Mouse (Mus musculus) MEL (cell line): ENCODE measurements around the gene Gm11027. TPM values are rescaled to one million over a fixed set of nuclear protein-coding genes. Genes with fewer than 3 reads are reported as not detected.
"Not testable (repeated sequence)": the region's sequence is repeated elsewhere in the genome, so short reads cannot be mapped to it uniquely, and the experiment has no call there.

Experiments
- DNase-seq: peaks from one replicate; pipeline ENCODE4 v3.0.0; 2011; ENCODE audit warnings: low read depth, low spot score
- H3K27ac ChIP-seq: 2 replicates; pipeline ENCODE4 v1.5.1; 2012; ENCODE audit warnings: low read depth, mild to moderate bottlenecking, control low read depth, low read length, moderate library complexity; ENCODE audit not compliant: control insufficient read depth
- H3K27me3 ChIP-seq, 2 experiments: fragments of 150-350 bp in 1 of 2; sonication (generic) in 1 of 2; 2 replicates each; pipeline ENCODE4 v1.6.1; 2012; ENCODE audit warnings: low read length in 2 of 2, mild to moderate bottlenecking in 2 of 2, improper control_type of control experiment in 1 of 2, moderate library complexity in 1 of 2; ENCODE audit not compliant: insufficient read depth in 2 of 2, control insufficient read depth in 1 of 2
- H3K36me3 ChIP-seq, 2 experiments: 2 replicates each; pipeline ENCODE4 v1.6.1; 2012 to 2014; ENCODE audit warnings: low read length in 2 of 2, improper control_type of control experiment in 1 of 2, inconsistent platforms in 1 of 2, mild to moderate bottlenecking in 1 of 2; ENCODE audit not compliant: insufficient read depth in 2 of 2, control insufficient read depth in 1 of 2
- H3K4me1 ChIP-seq, 2 experiments: fragments of 150-350 bp in 1 of 2; sonication (generic) in 1 of 2; 2 replicates each; pipeline ENCODE4 v1.6.1; 2012; ENCODE audit warnings: low read length in 2 of 2, improper control_type of control experiment in 1 of 2, mild to moderate bottlenecking in 1 of 2; ENCODE audit not compliant: insufficient read depth in 2 of 2, control insufficient read depth in 1 of 2
- H3K4me3 ChIP-seq, 2 experiments: fragments of 150-350 bp in 1 of 2; sonication (generic) in 1 of 2; 2 replicates each; pipeline ENCODE4 v1.5.1; 2012; ENCODE audit warnings: low read depth in 2 of 2, low read length in 2 of 2, mild to moderate bottlenecking in 2 of 2, moderate library complexity in 2 of 2, control low read depth in 1 of 2, improper control_type of control experiment in 1 of 2; ENCODE audit not compliant: control insufficient read depth in 1 of 2, insufficient read depth in 1 of 2
- H3K79me2 ChIP-seq: 2 replicates; pipeline ENCODE4 v1.6.1; 2012; ENCODE audit warnings: mild to moderate bottlenecking, low read length, moderate library complexity; ENCODE audit not compliant: control insufficient read depth, poor library complexity, insufficient read depth
- H3K9ac ChIP-seq: 2 replicates; pipeline ENCODE4 v1.6.1; 2012; ENCODE audit warnings: low read depth, mild to moderate bottlenecking, control low read depth, low read length, moderate library complexity; ENCODE audit not compliant: control insufficient read depth, poor library complexity, severe bottlenecking
- H3K9me3 ChIP-seq: fragments of 150-350 bp; sonication (generic); replicated peaks from 2 replicates; pipeline ENCODE4 v1.6.1; 2012; ENCODE audit warnings: mild to moderate bottlenecking, low read length, improper control_type of control experiment, moderate library complexity; ENCODE audit not compliant: insufficient read depth
- CHD2 ChIP-seq: IDR thresholded peaks from 2 replicates; pipeline ENCODE4 v1.6.1; 2011; ENCODE audit warnings: low read length, improper control_type of control experiment
- CTCF ChIP-seq, 3 experiments: IDR thresholded peaks in 2 of 3; conservative IDR thresholded peaks in 1 of 3; 2 replicates each; pipeline ENCODE4 v1.5.1; 2011 to 2012; ENCODE audit warnings: low read length in 3 of 3, low read depth in 2 of 3, mild to moderate bottlenecking in 2 of 3, improper control_type of control experiment in 1 of 3, inconsistent platforms in 1 of 3, mixed read lengths in 1 of 3, moderate library complexity in 1 of 3; ENCODE audit not compliant: control insufficient read depth in 1 of 3, insufficient read depth in 1 of 3, poor library complexity in 1 of 3, severe bottlenecking in 1 of 3
- E2F4 ChIP-seq: IDR thresholded peaks from 2 replicates; pipeline ENCODE4 v1.6.1; 2011; ENCODE audit warnings: low read depth, low read length, improper control_type of control experiment, borderline replicate concordance
- GABPA ChIP-seq: IDR thresholded peaks from 2 replicates; pipeline ENCODE4 v1.6.1; 2012; ENCODE audit warnings: low read depth, mild to moderate bottlenecking, inconsistent platforms, low read length, improper control_type of control experiment, moderate library complexity
- HCFC1 ChIP-seq: IDR thresholded peaks from 2 replicates; pipeline ENCODE4 v1.6.1; 2012; ENCODE audit warnings: low read depth, mild to moderate bottlenecking, inconsistent platforms, low read length, improper control_type of control experiment, moderate library complexity
- MAX ChIP-seq: IDR thresholded peaks from 2 replicates; pipeline ENCODE4 v1.6.1; 2011; ENCODE audit warnings: low read length, improper control_type of control experiment
- MEF2A ChIP-seq: IDR thresholded peaks from 2 replicates; pipeline ENCODE4 v1.6.1; 2014; ENCODE audit warnings: low read depth, mild to moderate bottlenecking, inconsistent platforms, low read length, improper control_type of control experiment; ENCODE audit not compliant: poor library complexity, insufficient replicate concordance, severe bottlenecking; ENCODE audit errors: extremely low read depth
- MYB ChIP-seq: IDR thresholded peaks from 2 replicates; pipeline ENCODE4 v1.6.1; 2011; ENCODE audit warnings: mild to moderate bottlenecking, low read depth, low read length, improper control_type of control experiment
- MYC ChIP-seq: IDR thresholded peaks from 2 replicates; pipeline ENCODE4 v1.6.1; 2011; ENCODE audit warnings: low read depth, mild to moderate bottlenecking, low read length, improper control_type of control experiment, moderate library complexity
- NRF1 ChIP-seq: IDR thresholded peaks from 2 replicates; pipeline ENCODE4 v1.6.1; 2014; ENCODE audit warnings: low read depth, mild to moderate bottlenecking, inconsistent platforms, low read length, improper control_type of control experiment, moderate library complexity; ENCODE audit not compliant: poor library complexity, insufficient read depth, severe bottlenecking
- POLR2AphosphoS2 ChIP-seq: IDR thresholded peaks from 2 replicates; pipeline ENCODE4 v1.6.1; 2011; ENCODE audit warnings: low read length, improper control_type of control experiment
- POLR2AphosphoS5 ChIP-seq: IDR thresholded peaks from 2 replicates; pipeline ENCODE4 v1.6.1; 2012; ENCODE audit warnings: low read depth, borderline replicate concordance, mild to moderate bottlenecking, inconsistent platforms, low read length, moderate library complexity, mixed read lengths
- RCOR1 ChIP-seq: IDR thresholded peaks from 2 replicates; pipeline ENCODE4 v1.6.1; 2012; ENCODE audit warnings: low read depth, mild to moderate bottlenecking, inconsistent platforms, low read length, improper control_type of control experiment
- SIN3A ChIP-seq: IDR thresholded peaks from 2 replicates; pipeline ENCODE4 v1.6.1; 2012; ENCODE audit warnings: low read length, improper control_type of control experiment, inconsistent platforms
- SMC3 ChIP-seq: IDR thresholded peaks from 2 replicates; pipeline ENCODE4 v1.6.1; 2011; ENCODE audit warnings: low read depth, low read length, improper control_type of control experiment
- UBTF ChIP-seq: IDR thresholded peaks from 2 replicates; pipeline ENCODE4 v1.6.1; 2012; ENCODE audit warnings: low read depth, mild to moderate bottlenecking, inconsistent platforms, low read length, improper control_type of control experiment, moderate library complexity, borderline replicate concordance; ENCODE audit not compliant: insufficient read depth
- USF1 ChIP-seq: IDR thresholded peaks from 2 replicates; pipeline ENCODE4 v1.6.1; 2014; ENCODE audit warnings: low read depth, mild to moderate bottlenecking, inconsistent platforms, low read length, improper control_type of control experiment, moderate library complexity
- ZKSCAN1 ChIP-seq: IDR thresholded peaks from 2 replicates; pipeline ENCODE4 v1.6.1; 2012; ENCODE audit warnings: low read depth, mild to moderate bottlenecking, inconsistent platforms, low read length, improper control_type of control experiment, moderate library complexity
- polyA plus RNA-seq, 2 experiments: library from polyadenylated mRNA; stranded (reverse) in 1 of 2; unstranded in 1 of 2; fragments of >175 nt in 1 of 2; fragments of >200 nt in 1 of 2; gene quantifications; 2 replicates each; pipeline versions ENCODE4 v1.2.1 to v1.2.4; 2012; ENCODE audit warnings: low replicate concordance in 2 of 2, low read depth in 1 of 2; ENCODE audit not compliant: insufficient read length in 2 of 2, insufficient read depth in 1 of 2, missing spikeins in 1 of 2
- total RNA-seq: library from RNA; depleted of rRNA; stranded (reverse); fragments of 300-350 nt; gene quantifications from 2 replicates; pipeline ENCODE4 v1.2.3, GENCODE M21; 2012; rRNA removed

Gm11027 gene
- total RNA-seq (not detected in 2 replicates), polyA plus RNA-seq (not detected)

DNA sequence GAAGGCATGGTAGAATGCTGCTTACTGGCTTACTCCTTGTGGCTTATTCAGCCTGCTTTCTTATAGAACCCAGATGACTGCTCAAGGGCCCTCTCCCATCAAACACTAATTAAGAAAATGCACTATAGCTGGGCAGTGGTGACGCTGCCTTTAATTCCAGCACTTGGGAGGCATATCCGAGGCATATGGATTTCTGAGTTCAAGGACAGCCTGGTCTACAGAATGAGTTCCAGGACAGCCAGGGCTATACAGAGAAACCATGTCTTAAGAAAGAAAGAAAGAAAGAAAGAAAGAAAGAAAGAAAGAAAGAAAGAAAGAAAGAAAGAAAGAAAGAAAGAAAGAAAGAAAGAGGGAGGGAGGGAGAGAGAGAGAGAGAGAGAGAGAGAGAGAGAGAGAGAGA is at the start of gene Gm11027:
Gene Gm11027 (plus strand): TSS at position 301 of the 400 bp plus-strand sequence.
- not testable (repeated sequence) for H3K27me3 ChIP-seq, H3K9ac ChIP-seq, H3K79me2 ChIP-seq, H3K4me3 ChIP-seq, H3K9me3 ChIP-seq, DNase-seq
- Histone ChIP-seq H3K36me3 (peaks cover 0 to 39% of the 10 kb centered on the region in 2 experiments; a peak in 2 of 4 replicates), H3K27ac (peak within 1 kb of the TSS; percentile 37; the same call in 1 of the 2 replicates), H3K4me1 (peaks cover 28 to 37% of the 10 kb centered on the region in 2 experiments)

DNA sequence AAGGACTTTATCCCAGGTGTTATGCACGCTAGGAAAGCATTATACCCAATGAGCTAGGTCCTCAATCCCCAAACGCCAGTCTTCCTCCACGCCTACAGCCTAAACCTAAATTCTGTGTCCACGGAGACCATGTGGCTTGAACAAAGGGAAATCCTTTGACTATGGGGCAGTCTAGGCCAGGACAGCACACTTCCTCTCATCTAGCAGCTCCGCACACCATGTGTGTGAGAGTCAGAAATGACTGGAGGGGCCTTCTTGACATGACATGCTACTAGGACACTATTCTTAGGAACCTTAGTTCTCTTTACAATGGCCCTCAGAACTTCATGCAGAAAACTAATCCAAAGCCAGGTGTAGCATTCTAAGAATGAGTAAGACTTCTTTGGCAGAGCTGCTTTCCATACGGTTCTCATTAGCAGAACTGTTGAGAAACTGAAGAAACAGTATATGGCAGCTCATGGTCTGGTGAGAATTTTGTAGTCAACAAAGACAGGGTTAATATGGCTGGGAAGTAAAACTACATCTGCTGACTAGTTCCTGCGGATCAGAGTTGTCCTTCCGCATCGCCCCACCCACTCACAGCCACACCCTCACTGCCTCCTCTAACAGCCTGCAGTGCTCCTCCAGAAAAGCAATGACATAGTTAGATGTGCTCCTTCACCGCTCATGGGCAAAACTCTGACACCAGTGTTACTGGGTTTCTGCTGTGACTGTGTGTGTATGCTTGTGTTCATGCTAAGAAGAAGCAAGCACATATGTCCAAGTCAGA is 48.7 kb upstream of the Gm11027 start:
- Histone ChIP-seq H3K9ac (no peak overlapping the region), H3K9me3 (no peaks in the 10 kb centered on the region), H3K4me3 (no peak overlapping the region), H3K4me1 (no peaks in the 10 kb centered on the region), H3K27ac (no peak overlapping the region), H3K36me3 (peaks cover 0 to 6% of the 10 kb centered on the region in 2 experiments; a peak in 2 of 4 replicates), H3K27me3 (no peaks in the 10 kb centered on the region), H3K79me2 (no peaks in the 10 kb centered on the region)
- DNase-seq = no peak
- TF ChIP-seq SIN3A (no peak), POLR2AphosphoS2 (no peak), POLR2AphosphoS5 (no peak), CTCF (IDR thresholded peaks at IDR 0.05 in 2 of 3, conservative IDR thresholded peaks at IDR 0.05 in 1 of 3; ENCODE audit: control insufficient read depth in 1 of 3, insufficient read depth in 1 of 3, low read depth in 2 of 3, low read length in 3 of 3, poor library complexity in 1 of 3, severe bottlenecking in 1 of 3) (no peak), GABPA (no peak), E2F4 (no peak), RCOR1 (no peak), MYB (no peak), USF1 (no peak), SMC3 (no peak), MAX (no peak), ZKSCAN1 (no peak), MEF2A (no peak), HCFC1 (no peak), MYC (no peak), UBTF (no peak), CHD2 (no peak), NRF1 (no peak)
